Comparison of ENCODE assay signal across 23 mouse cellular contexts in genomic region chr10:96901150-96901549, GRCm38 (mm10).
DNase-seq lines count a peak whose midpoint lies in the region; ATAC-seq and TF ChIP-seq lines count a peak whose summit lies in the region.
"Had no signal": no experiment of that assay in that cellular context is flagged by ENCODE, and none has a peak within 500 bp of the region (broad histone marks: within the 10 kb centered on the region; RNA-seq: fewer than 3 reads in every experiment).

No protein-coding gene starts in this region.

- in situ Hi-C loops in CH12.LX (cut with MboI; ENCODE audit: low pct_ligation_motif_present, low pct_unique_long_range_greater_than_20kb, low sequenced_read_pairs): no loop called here

- no peak for ATAC-seq in liver, embryonic 11.5 days (replicated peaks; ENCODE audit: low FRiP score)
- peak; percentile 63 for ATAC-seq in granulocyte monocyte progenitor cell, adult 5-6 weeks (replicated peaks; ENCODE audit: poor library complexity, severe bottlenecking)
- ATAC-seq in megakaryocyte progenitor cell, adult 5-6 weeks (replicated peaks; ENCODE audit: poor library complexity): peak; percentile 52
- ATAC-seq: activated CD4-positive, CD25-positive, alpha-beta regulatory T cell, adult 4 months; forebrain, embryonic 13.5 days; forebrain, embryonic 15.5 days; forebrain, postnatal 0 days; Patski had no signal

- no peak for TF ChIP-seq CTCF in liver, adult 2 months (IDR thresholded peaks at IDR 0.05; ENCODE audit: low read depth, low read length)
- TF ChIP-seq CTCF in CH12.LX (conservative IDR thresholded peaks at IDR 0.05 in 1 of 2, IDR thresholded peaks at IDR 0.05 in 1 of 2; ENCODE audit: low read depth in 2 of 2, low read length in 2 of 2): no peak
- no peak for TF ChIP-seq CTCF in kidney, adult 2 months (conservative IDR thresholded peaks at IDR 0.05; ENCODE audit: insufficient read depth, insufficient read length, low read depth, low read length)

- H3K4me3 ChIP-seq in liver, adult 2 months (ENCODE audit: insufficient read depth, low read depth, low read length): no peak overlapping the region
- H3K4me3 ChIP-seq in liver, embryonic 11.5 days (ENCODE audit: low read depth, low read length): no peak overlapping the region
- no peak overlapping the region for H3K4me3 ChIP-seq in CH12.LX (replicated peaks in 1 of 3; ENCODE audit: low read depth in 2 of 3, low read length in 2 of 3, poor library complexity in 1 of 3)
- no peak overlapping the region for H3K4me3 ChIP-seq in kidney, adult 2 months (ENCODE audit: insufficient read depth, low read depth, low read length)
- H3K4me3 ChIP-seq: embryonic facial prominence, embryonic 10.5 days; embryonic facial prominence, embryonic 12.5 days; forebrain, embryonic 13.5 days; forebrain, embryonic 15.5 days had no signal

- no peaks in the 10 kb centered on the region for H3K27me3 ChIP-seq in liver, adult 2 months (ENCODE audit: control insufficient read depth, insufficient read depth, low read length)
- no peaks in the 10 kb centered on the region for H3K27me3 ChIP-seq in liver, embryonic 11.5 days (replicated peaks; ENCODE audit: control insufficient read depth, insufficient read depth, low read length)
- H3K27me3 ChIP-seq in CH12.LX (replicated peaks): no peaks in the 10 kb centered on the region
- no peaks in the 10 kb centered on the region for H3K27me3 ChIP-seq in kidney, adult 2 months (replicated peaks; ENCODE audit: control insufficient read depth, insufficient read depth, low read length)
- H3K27me3 ChIP-seq: embryonic facial prominence, embryonic 12.5 days; forebrain, embryonic 13.5 days; forebrain, embryonic 15.5 days; Patski had no signal

- H3K79me2 ChIP-seq in liver, adult 2 months (ENCODE audit: control insufficient read depth, insufficient read depth, low read length): no peaks in the 10 kb centered on the region
- no peaks in the 10 kb centered on the region for H3K79me2 ChIP-seq in CH12.LX (replicated peaks; ENCODE audit: control insufficient read depth, extremely low read depth, insufficient read depth, poor library complexity, severe bottlenecking)

- no peak overlapping the region for H3K9ac ChIP-seq in liver, adult 2 months (ENCODE audit: low read depth, low read length)
- H3K9ac ChIP-seq in liver, embryonic 11.5 days (ENCODE audit: low read depth, low read length): no peak overlapping the region
- no peak overlapping the region for H3K9ac ChIP-seq in CH12.LX (ENCODE audit: insufficient read depth, low read depth)
- H3K9ac ChIP-seq: embryonic facial prominence, embryonic 12.5 days; forebrain, embryonic 13.5 days; forebrain, embryonic 15.5 days; forebrain, postnatal 0 days had no signal

- no peak overlapping the region for H3K27ac ChIP-seq in liver, adult 2 months (replicated peaks; ENCODE audit: insufficient read depth, low read depth, low read length)
- H3K27ac ChIP-seq in liver, embryonic 11.5 days (ENCODE audit: low read depth, low read length): no peak overlapping the region
- H3K27ac ChIP-seq in CH12.LX (ENCODE audit: insufficient read depth, low read depth): no peak overlapping the region
- no peak overlapping the region for H3K27ac ChIP-seq in kidney, adult 2 months (ENCODE audit: insufficient read depth, low read depth, low read length)
- H3K27ac ChIP-seq: embryonic facial prominence, embryonic 10.5 days; embryonic facial prominence, embryonic 12.5 days; forebrain, embryonic 13.5 days; forebrain, embryonic 15.5 days had no signal

- WGBS in liver, adult 2 months: 88% methylated on average over 1 of the region's 1 CpGs
- WGBS in liver, embryonic 11.5 days: 45% methylated on average over 1 of the region's 1 CpGs
- 65% methylated on average over 1 of the region's 1 CpGs for WGBS in kidney, adult 2 months

- no peaks in the 10 kb centered on the region for H3K4me1 ChIP-seq in liver, adult 2 months (ENCODE audit: control insufficient read depth, insufficient read depth, low read length)
- H3K4me1 ChIP-seq in liver, embryonic 11.5 days (replicated peaks; ENCODE audit: control insufficient read depth, insufficient read depth, low read length): no peaks in the 10 kb centered on the region
- no peaks in the 10 kb centered on the region for H3K4me1 ChIP-seq in CH12.LX (ENCODE audit: control insufficient read depth in 1 of 2, insufficient read depth in 2 of 2)
- H3K4me1 ChIP-seq in kidney, adult 2 months (ENCODE audit: control insufficient read depth, insufficient read depth, low read length): no peaks in the 10 kb centered on the region
- H3K4me1 ChIP-seq: embryonic facial prominence, embryonic 10.5 days; embryonic facial prominence, embryonic 12.5 days; forebrain, embryonic 13.5 days; forebrain, embryonic 15.5 days had no signal

- dilution Hi-C loops in CH12.LX (cut with MboI; ENCODE audit: extremely low pct_ligation_motif_present, extremely low pct_unique_long_range_greater_than_20kb, low sequenced_read_pairs): no loop called here

- H3K4me2 ChIP-seq in liver, embryonic 11.5 days: no peak overlapping the region
- H3K4me2 ChIP-seq in CH12.LX (ENCODE audit: insufficient read depth, low read depth, poor library complexity, severe bottlenecking): no peak overlapping the region
- H3K4me2 ChIP-seq: embryonic facial prominence, embryonic 12.5 days; forebrain, embryonic 13.5 days; forebrain, embryonic 15.5 days had no signal

- peak; percentile 22 for DNase-seq in liver, adult 2 months (ENCODE audit: extremely low read depth, low read depth, low spot score)
- no peak for DNase-seq in liver, embryonic 11.5 days (ENCODE audit: low spot score)
- no peak for DNase-seq in CH12.LX (ENCODE audit: extremely low read depth)
- no peak for DNase-seq in kidney, adult 2 months
- no peak for DNase-seq in layer of hippocampus, postnatal 10 days (ENCODE audit: low spot score in 2 of 2)
- DNase-seq in adrenal gland, adult 2 months: no peak
- DNase-seq: adrenal gland, postnatal 10 days; adrenal gland, postnatal 25 days; cerebellum, adult 11-12 months; cerebellum, adult 2 months; cerebellum, adult 9-10 months; cerebellum, postnatal 10 days; cerebellum, postnatal 25 days; forebrain, postnatal 0 days had no signal

- TF ChIP-seq RAD21 in CH12.LX (IDR thresholded peaks at IDR 0.05; ENCODE audit: low read depth, low read length): no peak

- TF ChIP-seq EP300 in CH12.LX (IDR thresholded peaks at IDR 0.05; ENCODE audit: low read length): no peak

- no peaks in the 10 kb centered on the region for H3K36me3 ChIP-seq in liver, adult 2 months (ENCODE audit: control insufficient read depth, insufficient read depth, low read length)
- no peaks in the 10 kb centered on the region for H3K36me3 ChIP-seq in liver, embryonic 11.5 days (ENCODE audit: control insufficient read depth, insufficient read depth, low read length)
- no peaks in the 10 kb centered on the region for H3K36me3 ChIP-seq in CH12.LX (replicated peaks in 1 of 2; ENCODE audit: control insufficient read depth in 1 of 2, insufficient read depth in 1 of 2, low read length in 1 of 2)
- no peaks in the 10 kb centered on the region for H3K36me3 ChIP-seq in kidney, adult 2 months (ENCODE audit: control insufficient read depth, insufficient read depth, low read length)
- H3K36me3 ChIP-seq: embryonic facial prominence, embryonic 10.5 days; embryonic facial prominence, embryonic 12.5 days; forebrain, embryonic 15.5 days; G1E had no signal

- H3K9me3 ChIP-seq in liver, embryonic 11.5 days (ENCODE audit: control insufficient read depth, low read length): no peaks in the 10 kb centered on the region
- no peaks in the 10 kb centered on the region for H3K9me3 ChIP-seq in CH12.LX (replicated peaks; ENCODE audit: low read length)
- H3K9me3 ChIP-seq: embryonic facial prominence, embryonic 10.5 days; embryonic facial prominence, embryonic 12.5 days; forebrain, embryonic 13.5 days; forebrain, embryonic 15.5 days had no signal

- no peak for TF ChIP-seq POLR2A in liver, adult 2 months (IDR thresholded peaks at IDR 0.05; ENCODE audit: extremely low read depth, insufficient read depth, low read length)
- TF ChIP-seq POLR2A in CH12.LX (IDR thresholded peaks at IDR 0.05; ENCODE audit: low read depth, low read length): no peak
- no peak for TF ChIP-seq POLR2A in kidney, adult 2 months (IDR thresholded peaks at IDR 0.05; ENCODE audit: low read depth, low read length)

TF ChIP-seq in CH12.LX, 34 proteins besides CTCF, POLR2A, EP300 and RAD21:
- TF ChIP-seq UBTF (IDR thresholded peaks at IDR 0.05; ENCODE audit: low read depth, low read length): no peak
- TF ChIP-seq ZNF384 (IDR thresholded peaks at IDR 0.05; ENCODE audit: low read depth, low read length): 0 out of 2 replicates have a peak, but pooled peaks have one; percentile 12
TF ChIP-seq in CH12.LX: peak in this region for 1.
